Mouse (Mus musculus): Measurements from ENCODE around the gene Gk5.

Gene Gk5

DNA sequence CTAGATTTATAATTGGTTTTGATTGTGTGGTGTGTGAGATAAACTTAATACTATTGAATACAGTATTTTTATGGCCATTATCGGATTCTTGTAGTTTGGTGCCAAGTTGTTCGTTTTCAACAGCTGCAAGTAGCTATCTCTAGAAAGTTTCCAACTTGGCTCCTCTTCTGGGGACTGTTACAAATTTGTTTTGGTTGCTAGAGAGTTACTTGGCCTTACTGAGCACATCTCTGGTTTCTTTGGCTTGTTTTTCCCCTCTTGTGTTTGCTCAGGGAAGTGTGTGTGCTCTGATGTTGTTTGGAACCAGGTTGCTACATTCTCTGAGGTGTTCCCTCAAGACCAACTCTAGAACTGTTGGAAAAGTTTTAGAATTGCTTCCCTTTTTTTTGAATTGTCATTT is 104.1 kb downstream of the Gk5 start:
- DNase-seq (ENCODE audit: low read depth, low spot score), result peak; percentile 10

DNA sequence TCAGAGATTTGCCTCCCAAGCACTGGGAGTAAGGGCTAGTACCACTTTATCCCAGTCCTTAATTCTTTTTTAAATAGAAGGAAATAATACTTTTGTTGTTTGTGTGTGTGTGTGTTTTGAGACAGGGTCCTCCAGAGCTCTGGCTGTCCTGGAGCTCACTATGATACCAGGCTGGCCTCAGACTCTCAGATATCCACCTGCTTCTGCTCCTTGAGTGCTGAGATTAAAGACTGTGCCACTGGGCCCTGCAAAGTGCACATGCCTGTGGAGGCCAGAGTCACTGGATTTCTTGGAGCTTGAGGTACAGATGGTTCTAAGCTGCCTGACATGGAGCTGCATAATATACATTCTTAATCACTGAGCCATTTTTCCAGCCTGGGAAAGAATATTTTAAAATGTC is 109.1 kb downstream of the Gk5 start:
- DNase-seq (ENCODE audit: low read depth, low spot score), result no peak

DNA sequence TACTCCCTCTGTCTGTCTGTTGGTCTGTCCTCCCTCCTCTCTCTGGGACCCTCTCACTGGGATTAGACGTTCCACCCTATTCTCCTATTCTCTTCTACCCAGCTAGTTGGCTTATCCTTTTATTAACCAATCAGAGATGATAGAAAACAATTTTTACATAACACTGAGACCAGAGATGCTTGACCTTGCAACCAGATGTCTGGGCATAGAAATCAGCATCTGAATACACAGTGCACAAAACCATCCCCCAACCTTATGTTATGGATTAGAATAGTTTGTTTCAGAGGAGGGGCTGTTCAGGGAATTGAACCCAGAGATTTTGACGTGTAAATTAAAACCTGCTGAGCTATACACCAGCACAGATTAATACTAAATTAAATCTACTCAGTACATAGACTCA is 111.1 kb downstream of the Gk5 start:
- DNase-seq (ENCODE audit: low read depth, low spot score), result no peak
